Mouse (Mus musculus): ENCODE results near the gene Arhgef28.

GRCm38 (mm10) chr13:98206546-98206870 lies 269 bp upstream of the Arhgef28 start:
- TF ChIP-seq CTCF (IDR thresholded peaks at IDR 0.05; ENCODE audit: borderline replicate concordance, insufficient read depth, low read depth, low read length) (no peak), POLR2A (IDR thresholded peaks at IDR 0.05; ENCODE audit: borderline replicate concordance, insufficient read depth, low read length) (no peak)
